Mouse (Mus musculus) adrenal gland, adult 18-20 months (tissue): ENCODE measurements around the gene Rxylt1. TPM values are rescaled to one million over a fixed set of nuclear protein-coding genes. Genes with fewer than 3 reads are reported as not detected.
A peak's percentile ranks its signal among the peaks of the same experiment; 100 is the strongest.

Source experiments
- DNase-seq, 2 experiments: peaks; one replicate each; pipeline ENCODE4 v3.0.0; 2021 to 2022; ENCODE audit warnings: low spot score in 2 of 2
- long read RNA-seq, 2 experiments: library from polyadenylated mRNA; stranded (forward); transcript quantifications; one replicate each; pipeline ENCODE4 v2.0.0; 2021
- total RNA-seq, 2 experiments: library from RNA; stranded (reverse); gene quantifications; 1 replicate in 1 of 2; 2 replicates in 1 of 2; pipeline ENCODE4 v1.2.3; 2021

The Rxylt1 gene
- 10 to 100 TPM; 36.6 to 37.1 TPM for total RNA-seq
- long read RNA-seq, experiment 1, full-length matches to known transcripts: 13 of 23 reads
- long read RNA-seq, experiment 1, partial matches to known transcripts: 2 of 23 reads
- long read RNA-seq, experiment 1, other reads (novel, unspliced or antisense): 8 of 23 reads
- long read RNA-seq, experiment 2, full-length matches to known transcripts: 47 of 74 reads
- long read RNA-seq, experiment 2, partial matches to known transcripts: 2 of 74 reads
- long read RNA-seq, experiment 2, other reads (novel, unspliced or antisense): 25 of 74 reads

GRCm38 (mm10) chr10:122096980-122097844, at the start of gene Rxylt1:
Rxylt1 (minus strand) TSS chr10:122097371.
- peak; percentile 90 to 93 for DNase-seq

- no peak for DNase-seq
Measured at GRCm38 (mm10) chr10:122121290-122121970, 24.3 kb upstream of the Rxylt1 start.

GRCm38 (mm10) chr10:122120500-122121289, 23.5 kb upstream of the Rxylt1 start:
- no peak for DNase-seq

GRCm38 (mm10) chr10:122119451-122119850, 22.3 kb upstream of the Rxylt1 start:
- no peak for DNase-seq

- no peak for DNase-seq
Measured at GRCm38 (mm10) chr10:122116636-122117035, 19.5 kb upstream of the Rxylt1 start.

GRCm38 (mm10) chr10:122106633-122107028, 9.5 kb upstream of the Rxylt1 start:
- no peak for DNase-seq

- no peak for DNase-seq
Measured at GRCm38 (mm10) chr10:122105889-122106632, 8.9 kb upstream of the Rxylt1 start.

- peak; percentile 26 to 46 for DNase-seq
Measured at GRCm38 (mm10) chr10:122105407-122105806, 8.2 kb upstream of the Rxylt1 start.

GRCm38 (mm10) chr10:122102675-122103074, 5.5 kb upstream of the Rxylt1 start:
- DNase-seq: no peak

- no peak for DNase-seq
Measured at GRCm38 (mm10) chr10:122096462-122096979, 650 bp downstream of the Rxylt1 start.

- no peak for DNase-seq
Measured at GRCm38 (mm10) chr10:122090472-122090871, 6.7 kb downstream of the Rxylt1 start.

GRCm38 (mm10) chr10:122081352-122081751, 15.8 kb downstream of the Rxylt1 start:
- no peak for DNase-seq

GRCm38 (mm10) chr10:122069153-122069552, 28.0 kb downstream of the Rxylt1 start:
- no peak for DNase-seq

GRCm38 (mm10) chr10:122055826-122056225, 41.3 kb downstream of the Rxylt1 start:
- DNase-seq: no peak

- DNase-seq: peak; percentile 28 to 60
Measured at GRCm38 (mm10) chr10:122054535-122054934, 42.6 kb downstream of the Rxylt1 start.

- DNase-seq: peak; percentile 91 to 92
Measured at GRCm38 (mm10) chr10:122051831-122052230, 45.3 kb downstream of the Rxylt1 start.

- peak; percentile 91 to 92 for DNase-seq
Measured at GRCm38 (mm10) chr10:122047727-122048365, 49.3 kb downstream of the Rxylt1 start.

- peak; percentile 48 to 50 for DNase-seq
Measured at GRCm38 (mm10) chr10:122046904-122047726, 50.1 kb downstream of the Rxylt1 start, which contains the start of gene Srgap1. Srgap1 (minus strand) TSS chr10:122047315.
